Mouse (Mus musculus): Measurements from ENCODE around the gene Ccsap. TPM values are rescaled to one million over a fixed set of nuclear protein-coding genes. Genes with fewer than 3 reads are reported as not detected.

The Ccsap gene
- polyA plus RNA-seq, 1 experiment from 2014 or later, result 1.2 TPM

DNA sequence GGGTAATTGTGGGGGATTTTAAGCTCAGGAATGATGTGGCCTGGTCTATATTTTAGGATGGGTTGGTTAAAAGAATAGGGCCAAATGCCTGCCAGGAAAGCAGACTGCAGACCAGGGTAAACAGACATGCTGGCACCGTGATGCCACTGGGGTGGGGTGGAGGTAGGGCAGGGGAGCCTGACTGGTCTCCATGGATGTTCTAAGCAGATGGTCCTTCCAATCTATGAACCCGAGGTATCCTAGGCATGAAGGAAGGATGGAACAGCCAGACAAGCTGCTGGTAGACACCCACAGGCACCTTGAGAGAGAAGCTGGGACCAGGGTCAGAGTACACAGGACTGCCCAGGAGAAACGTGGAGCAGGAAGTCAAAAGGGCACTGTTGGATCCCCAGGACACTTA, 12.5 kb downstream of the Ccsap start:
- DNase-seq (no peak), ATAC-seq (no peak)
- Histone ChIP-seq H3K4me1 (ENCODE audit: insufficient read depth) (no peaks in the 10 kb centered on the region), H3K9ac (replicated peaks) (no peak overlapping the region), H3K9me3 (ENCODE audit: low read length) (no peaks in the 10 kb centered on the region), H3K27me3 (ENCODE audit: insufficient read depth, low read length) (no peaks in the 10 kb centered on the region), H3K4me3 (ENCODE audit: low read depth, low read length) (no peak overlapping the region), H3K36me3 (replicated peaks; ENCODE audit: insufficient read depth, low read length) (no peaks in the 10 kb centered on the region), H3K27ac (ENCODE audit: low read depth) (no peak overlapping the region), H3K4me2 (ENCODE audit: low read depth, low read length) (no peak overlapping the region)
- TF ChIP-seq EP300 (IDR thresholded peaks at IDR 0.05; ENCODE audit: low read depth), result no peak
- WGBS (ENCODE audit: insufficient replicate concordance), result 62% methylated on average over 3 of the region's 3 CpGs

DNA sequence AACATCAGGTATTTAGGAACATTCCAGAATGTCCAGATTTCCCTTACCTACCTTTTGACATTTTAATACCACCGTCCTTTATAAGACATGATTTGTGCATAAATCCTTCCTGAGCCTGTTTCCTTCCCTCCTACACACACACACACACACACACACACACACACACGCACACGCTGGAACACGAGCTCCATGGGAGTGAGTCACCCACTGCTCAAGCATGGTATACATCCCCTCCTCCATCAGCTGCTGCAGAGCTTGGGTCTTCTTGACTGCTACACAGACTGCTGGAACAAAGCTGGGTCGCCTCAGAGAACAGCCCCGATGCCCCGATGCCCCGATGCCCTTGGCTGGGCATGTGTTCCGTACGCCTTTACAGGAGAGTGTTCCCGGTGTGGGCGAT, 13.5 kb downstream of the Ccsap start:
- 88% methylated on average over 12 of the region's 12 CpGs for WGBS (ENCODE audit: insufficient replicate concordance)
- Histone ChIP-seq H3K27ac (ENCODE audit: low read depth) (no peak overlapping the region), H3K9ac (replicated peaks) (no peak overlapping the region), H3K36me3 (replicated peaks; ENCODE audit: insufficient read depth, low read length) (no peaks in the 10 kb centered on the region), H3K4me1 (ENCODE audit: insufficient read depth) (no peaks in the 10 kb centered on the region), H3K4me3 (ENCODE audit: low read depth, low read length) (no peak overlapping the region), H3K9me3 (ENCODE audit: low read length) (no peaks in the 10 kb centered on the region), H3K4me2 (ENCODE audit: low read depth, low read length) (no peak overlapping the region), H3K27me3 (ENCODE audit: insufficient read depth, low read length) (no peaks in the 10 kb centered on the region)
- no peak for TF ChIP-seq EP300 (IDR thresholded peaks at IDR 0.05; ENCODE audit: low read depth)
- no peak for TF ChIP-seq CTCF (IDR thresholded peaks at IDR 0.05; ENCODE audit: low read depth)
- ATAC-seq, result no peak
- no peak for DNase-seq

DNA sequence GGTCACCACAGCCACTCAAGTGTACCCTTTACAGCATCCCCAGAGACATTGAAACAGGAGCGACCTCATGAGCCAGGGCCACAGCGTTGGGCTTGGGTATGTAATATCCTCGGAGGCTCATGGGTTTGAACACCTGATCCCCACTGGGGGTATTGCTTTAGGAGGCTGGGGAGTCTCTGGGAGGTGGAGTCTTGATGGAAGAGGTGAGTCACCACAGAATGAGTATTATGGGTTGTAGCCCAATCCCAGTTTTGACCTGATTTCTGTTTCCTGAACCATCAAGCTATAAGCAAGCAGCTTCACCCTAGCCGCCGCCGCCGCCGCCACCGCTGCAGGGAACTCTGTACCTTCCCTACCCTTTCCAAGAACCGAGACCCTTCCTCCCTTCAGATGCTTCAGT, 14.0 kb downstream of the Ccsap start:
- H3K4me3 ChIP-seq (ENCODE audit: low read depth, low read length), result no peak overlapping the region
- no peaks in the 10 kb centered on the region for H3K9me3 ChIP-seq (ENCODE audit: low read length)
- ATAC-seq, result no peak
- no peak overlapping the region for H3K4me2 ChIP-seq (ENCODE audit: low read depth, low read length)
- TF ChIP-seq CTCF (IDR thresholded peaks at IDR 0.05; ENCODE audit: low read depth) (no peak), EP300 (IDR thresholded peaks at IDR 0.05; ENCODE audit: low read depth) (no peak)
- no peaks in the 10 kb centered on the region for H3K4me1 ChIP-seq (ENCODE audit: insufficient read depth)
- 86% methylated on average over 10 of the region's 10 CpGs for WGBS (ENCODE audit: insufficient replicate concordance)
- H3K36me3 ChIP-seq (replicated peaks; ENCODE audit: insufficient read depth, low read length), result no peaks in the 10 kb centered on the region
- DNase-seq, result no peak
- H3K9ac ChIP-seq (replicated peaks), result no peak overlapping the region
- H3K27me3 ChIP-seq (ENCODE audit: insufficient read depth, low read length), result no peaks in the 10 kb centered on the region
- no peak overlapping the region for H3K27ac ChIP-seq (ENCODE audit: low read depth)

DNA sequence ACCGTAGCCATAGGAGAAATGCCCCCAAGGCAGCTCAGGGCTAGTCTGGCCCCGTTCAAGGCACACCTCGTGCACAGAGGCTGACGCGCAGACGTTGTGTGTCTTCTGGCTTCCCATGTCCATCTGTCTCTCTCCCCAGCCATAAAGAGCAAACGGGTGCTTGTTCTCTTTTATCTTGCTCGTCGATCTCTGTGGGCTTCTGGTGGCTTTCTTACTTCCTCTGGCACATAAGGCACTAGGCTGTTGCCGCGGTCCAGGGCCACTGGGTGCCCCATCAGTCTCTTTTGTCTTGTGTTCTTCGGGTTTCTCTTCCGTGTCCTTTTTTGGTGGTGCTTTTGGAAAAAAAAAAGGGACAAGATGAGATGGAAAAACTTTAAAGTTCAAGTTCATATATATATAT, 14.9 kb downstream of the Ccsap start:
- 38% methylated on average over 13 of the region's 13 CpGs for WGBS (ENCODE audit: insufficient replicate concordance)
- H3K9me3 ChIP-seq (ENCODE audit: low read length), result no peaks in the 10 kb centered on the region
- no peak overlapping the region for H3K4me2 ChIP-seq (ENCODE audit: low read depth, low read length)
- no peak overlapping the region for H3K27ac ChIP-seq (ENCODE audit: low read depth)
- no peaks in the 10 kb centered on the region for H3K36me3 ChIP-seq (replicated peaks; ENCODE audit: insufficient read depth, low read length)
- TF ChIP-seq EP300 (IDR thresholded peaks at IDR 0.05; ENCODE audit: low read depth) (no peak), CTCF (IDR thresholded peaks at IDR 0.05; ENCODE audit: low read depth) (no peak)
- no peak overlapping the region for H3K4me3 ChIP-seq (ENCODE audit: low read depth, low read length)
- H3K4me1 ChIP-seq (ENCODE audit: insufficient read depth), result no peaks in the 10 kb centered on the region
- ATAC-seq (no peak), DNase-seq (no peak)
- no peaks in the 10 kb centered on the region for H3K27me3 ChIP-seq (ENCODE audit: insufficient read depth, low read length)
- H3K9ac ChIP-seq (replicated peaks), result no peak overlapping the region

DNA sequence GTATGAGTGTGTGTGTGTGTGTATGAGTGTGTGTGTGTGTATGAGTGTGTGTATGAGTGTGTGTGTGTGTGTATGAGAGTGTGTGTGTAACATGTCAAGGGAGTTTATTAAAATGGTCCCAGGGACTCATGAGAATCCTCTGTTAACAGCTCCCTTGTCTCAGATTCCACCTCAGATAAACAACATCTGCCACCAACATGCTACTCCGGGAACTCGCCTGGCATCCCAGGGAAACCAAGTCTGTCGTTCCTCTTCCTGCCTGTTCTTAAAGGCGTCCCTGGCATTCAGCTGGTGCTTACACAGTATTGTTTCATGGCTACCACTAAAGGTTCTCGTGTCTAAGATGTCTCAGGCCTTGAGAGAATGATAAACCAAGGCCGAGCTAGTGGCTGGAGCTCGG, 15.7 kb downstream of the Ccsap start:
- Histone ChIP-seq H3K27ac (ENCODE audit: low read depth) (no peak overlapping the region), H3K4me3 (ENCODE audit: low read depth, low read length) (no peak overlapping the region), H3K27me3 (ENCODE audit: insufficient read depth, low read length) (no peaks in the 10 kb centered on the region), H3K36me3 (replicated peaks; ENCODE audit: insufficient read depth, low read length) (no peaks in the 10 kb centered on the region), H3K4me2 (ENCODE audit: low read depth, low read length) (no peak overlapping the region), H3K4me1 (ENCODE audit: insufficient read depth) (no peaks in the 10 kb centered on the region), H3K9me3 (ENCODE audit: low read length) (no peaks in the 10 kb centered on the region), H3K9ac (replicated peaks) (no peak overlapping the region)
- no peak for DNase-seq
- 76% methylated on average over 7 of the region's 7 CpGs for WGBS (ENCODE audit: insufficient replicate concordance)
- ATAC-seq, result no peak
- no peak for TF ChIP-seq EP300 (IDR thresholded peaks at IDR 0.05; ENCODE audit: low read depth)
- TF ChIP-seq CTCF (IDR thresholded peaks at IDR 0.05; ENCODE audit: low read depth), result no peak

DNA sequence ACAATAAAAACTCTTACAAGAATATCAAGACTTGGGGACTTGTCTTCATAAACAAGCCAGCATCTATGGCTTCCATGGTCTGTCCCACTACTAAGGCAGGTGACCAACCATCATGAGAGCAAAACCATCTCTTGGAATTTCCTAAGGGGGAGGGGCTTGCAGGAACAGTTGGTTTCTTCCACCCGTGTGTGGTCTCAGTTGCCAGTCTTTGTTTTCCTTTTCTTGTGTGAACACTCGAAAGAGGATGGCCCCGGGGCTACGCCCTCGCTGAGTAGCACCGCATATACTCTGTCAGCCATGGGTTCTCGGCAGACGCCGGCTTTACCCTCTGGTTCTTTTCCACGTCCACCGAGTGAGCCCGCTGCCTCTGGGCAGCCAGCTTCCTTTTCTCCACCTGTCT, 17.9 kb downstream of the Ccsap start:
- Histone ChIP-seq H3K9ac (replicated peaks) (no peak overlapping the region), H3K27me3 (ENCODE audit: insufficient read depth, low read length) (no peaks in the 10 kb centered on the region), H3K4me3 (ENCODE audit: low read depth, low read length) (no peak overlapping the region), H3K27ac (ENCODE audit: low read depth) (no peak overlapping the region), H3K4me2 (ENCODE audit: low read depth, low read length) (no peak overlapping the region), H3K36me3 (replicated peaks; ENCODE audit: insufficient read depth, low read length) (peaks cover 5% of the 10 kb centered on the region; the same call in 1 of the 2 replicates), H3K4me1 (ENCODE audit: insufficient read depth) (no peaks in the 10 kb centered on the region), H3K9me3 (ENCODE audit: low read length) (no peaks in the 10 kb centered on the region)
- ATAC-seq (no peak), DNase-seq (no peak)
- no peak for TF ChIP-seq CTCF (IDR thresholded peaks at IDR 0.05; ENCODE audit: low read depth)
- TF ChIP-seq EP300 (IDR thresholded peaks at IDR 0.05; ENCODE audit: low read depth), result no peak
- 91% methylated on average over 12 of the region's 12 CpGs for WGBS (ENCODE audit: insufficient replicate concordance)
